ENCODE assay signal across 22 mouse cellular contexts in genomic region chr13:55391626-55392029, GRCm38 (mm10). TPM values are rescaled to one million over a fixed set of nuclear protein-coding genes. Genes with fewer than 3 reads are reported as not detected.
DNase-seq lines count a peak whose midpoint lies in the region; ATAC-seq and TF ChIP-seq lines count a peak whose summit lies in the region.
"Had no signal": no experiment of that assay in that cellular context is flagged by ENCODE, and none has a peak within 500 bp of the region (broad histone marks: within the 10 kb centered on the region; RNA-seq: fewer than 3 reads in every experiment).

No protein-coding gene starts in this region.

- TF ChIP-seq CTCF in small intestine, adult 2 months (IDR thresholded peaks at IDR 0.05; ENCODE audit: extremely low read depth, insufficient read length, insufficient replicate concordance, low read depth, low read length), result no peak

- ATAC-seq in kidney, embryonic 16.5 days (ENCODE audit: low FRiP score, low TSS enrichment), result peak; percentile 90
- peak; percentile 36; the same call in 1 of the 2 replicates for ATAC-seq in liver, embryonic 12.5 days
- ATAC-seq in erythroblast, adult 5-6 weeks (replicated peaks; ENCODE audit: low FRiP score, poor library complexity, severe bottlenecking), result no peak
- ATAC-seq in midbrain, embryonic 13.5 days, result no peak
- ATAC-seq: midbrain, embryonic 15.5 days had no signal

- peak overlapping the region; percentile 73; the same call in 1 of the 2 replicates for H3K27ac ChIP-seq in kidney, embryonic 16.5 days (ENCODE audit: low read length)
- H3K27ac ChIP-seq in liver, embryonic 12.5 days, result peak overlapping the region; percentile 38; the same call in 1 of the 2 replicates
- H3K27ac ChIP-seq in small intestine, adult 2 months (ENCODE audit: insufficient read depth, low read depth, low read length), result peak overlapping the region; percentile 96
- H3K27ac ChIP-seq in midbrain, embryonic 13.5 days, result no peak overlapping the region
- H3K27ac ChIP-seq in midbrain, embryonic 10.5 days (replicated peaks), result no peak overlapping the region
- H3K27ac ChIP-seq: embryonic facial prominence, embryonic 13.5 days; hindbrain, embryonic 14.5 days; macrophage; midbrain, embryonic 15.5 days had no signal

- H3K9ac ChIP-seq in kidney, embryonic 16.5 days (replicated peaks; ENCODE audit: low read length), result no peak overlapping the region
- H3K9ac ChIP-seq in liver, embryonic 12.5 days, result no peak overlapping the region
- H3K9ac ChIP-seq in midbrain, embryonic 13.5 days (replicated peaks), result no peak overlapping the region
- H3K9ac ChIP-seq: embryonic facial prominence, embryonic 13.5 days; hindbrain, embryonic 14.5 days; lung, embryonic 14.5 days; midbrain, embryonic 15.5 days had no signal

- no peak for TF ChIP-seq POLR2A in small intestine, adult 2 months (IDR thresholded peaks at IDR 0.05; ENCODE audit: low read depth, low read length)

- no peaks in the 10 kb centered on the region for H3K9me3 ChIP-seq in kidney, embryonic 16.5 days (ENCODE audit: low read length)
- H3K9me3 ChIP-seq in liver, embryonic 12.5 days (replicated peaks), result no peaks in the 10 kb centered on the region
- no peaks in the 10 kb centered on the region for H3K9me3 ChIP-seq in midbrain, embryonic 13.5 days
- H3K9me3 ChIP-seq in midbrain, embryonic 10.5 days (replicated peaks), result no peaks in the 10 kb centered on the region
- H3K9me3 ChIP-seq: embryonic facial prominence, embryonic 13.5 days; midbrain, embryonic 15.5 days had no signal

- no peaks in the 10 kb centered on the region for H3K27me3 ChIP-seq in kidney, embryonic 16.5 days (ENCODE audit: insufficient read depth, low read length)
- peaks cover 28% of the 10 kb centered on the region for H3K27me3 ChIP-seq in liver, embryonic 12.5 days (replicated peaks)
- H3K27me3 ChIP-seq in small intestine, adult 2 months (ENCODE audit: control insufficient read depth, insufficient read depth, low read length), result no peaks in the 10 kb centered on the region
- no peaks in the 10 kb centered on the region for H3K27me3 ChIP-seq in midbrain, embryonic 13.5 days
- H3K27me3 ChIP-seq in midbrain, embryonic 10.5 days (ENCODE audit: low read depth, poor library complexity, severe bottlenecking), result no peaks in the 10 kb centered on the region
- H3K27me3 ChIP-seq: embryonic facial prominence, embryonic 13.5 days; midbrain, embryonic 15.5 days had no signal

- WGBS in kidney, embryonic 16.5 days, result 78% methylated on average over 1 of the region's 1 CpGs
- WGBS in liver, embryonic 12.5 days (ENCODE audit: insufficient replicate concordance), result 56% methylated on average over 1 of the region's 1 CpGs
- WGBS in small intestine, adult 2 months, result 25% methylated on average over 1 of the region's 1 CpGs
- WGBS in midbrain, embryonic 13.5 days, result 92% methylated on average over 1 of the region's 1 CpGs
- 80% methylated on average over 1 of the region's 1 CpGs for WGBS in midbrain, embryonic 10.5 days

- no peaks in the 10 kb centered on the region for H3K4me1 ChIP-seq in kidney, embryonic 16.5 days (ENCODE audit: insufficient read depth, low read length)
- H3K4me1 ChIP-seq in liver, embryonic 12.5 days, result no peaks in the 10 kb centered on the region
- peaks cover 17% of the 10 kb centered on the region for H3K4me1 ChIP-seq in small intestine, adult 2 months (ENCODE audit: control insufficient read depth, insufficient read depth, insufficient read length, low read length)
- no peaks in the 10 kb centered on the region for H3K4me1 ChIP-seq in midbrain, embryonic 13.5 days (replicated peaks)
- H3K4me1 ChIP-seq in midbrain, embryonic 10.5 days, result no peaks in the 10 kb centered on the region
- H3K4me1 ChIP-seq: embryonic facial prominence, embryonic 13.5 days; midbrain, embryonic 15.5 days had no signal

- H3K36me3 ChIP-seq in kidney, embryonic 16.5 days (ENCODE audit: insufficient read depth, low read length), result no peaks in the 10 kb centered on the region
- H3K36me3 ChIP-seq in liver, embryonic 12.5 days, result no peaks in the 10 kb centered on the region
- no peaks in the 10 kb centered on the region for H3K36me3 ChIP-seq in small intestine, adult 2 months (ENCODE audit: control insufficient read depth, insufficient read depth, low read length)
- no peaks in the 10 kb centered on the region for H3K36me3 ChIP-seq in midbrain, embryonic 13.5 days
- no peaks in the 10 kb centered on the region for H3K36me3 ChIP-seq in midbrain, embryonic 10.5 days
- H3K36me3 ChIP-seq: embryonic facial prominence, embryonic 13.5 days; midbrain, embryonic 15.5 days had no signal

- H3K4me2 ChIP-seq in kidney, embryonic 16.5 days (replicated peaks; ENCODE audit: low read depth, low read length), result no peak overlapping the region
- no peak overlapping the region for H3K4me2 ChIP-seq in liver, embryonic 12.5 days
- no peak overlapping the region for H3K4me2 ChIP-seq in midbrain, embryonic 13.5 days (replicated peaks)
- H3K4me2 ChIP-seq: embryonic facial prominence, embryonic 13.5 days; hindbrain, embryonic 14.5 days; lung, embryonic 14.5 days; midbrain, embryonic 15.5 days had no signal

- H3K4me3 ChIP-seq in kidney, embryonic 16.5 days (ENCODE audit: low read length), result no peak overlapping the region
- no peak overlapping the region for H3K4me3 ChIP-seq in liver, embryonic 12.5 days
- H3K4me3 ChIP-seq in small intestine, adult 2 months (ENCODE audit: low read depth, low read length), result no peak overlapping the region
- H3K4me3 ChIP-seq in midbrain, embryonic 13.5 days (replicated peaks), result no peak overlapping the region
- no peak overlapping the region for H3K4me3 ChIP-seq in midbrain, embryonic 10.5 days
- H3K4me3 ChIP-seq: embryonic facial prominence, embryonic 13.5 days; midbrain, embryonic 15.5 days had no signal

- peak; percentile 91 for DNase-seq in kidney, adult 11 months
- no peak for DNase-seq in midbrain, embryonic 10.5 days (ENCODE audit: low spot score)
- DNase-seq: adrenal gland, postnatal 36 days; cerebellum, adult 9-10 months; gastrocnemius, postnatal 14 days; heart, postnatal 10 days; layer of hippocampus, postnatal 36 days; left cerebral cortex, postnatal 4 days; lung, embryonic 14.5 days; thymus, postnatal 25 days had no signal

RNA-seq across cellular contexts. Expression of gene Slc34a1, which starts 6.4 kb away (rescaled TPM):
- polyA plus RNA-seq in kidney, embryonic 16.5 days (2015; fragmentation: Nextera tagmentation; extraction: Ambion mirVana), result 366 and 385 TPM in 2 replicates
- not detected in 2 replicates for polyA plus RNA-seq in liver, embryonic 12.5 days (2016; fragmentation: Nextera tagmentation; extraction: Ambion mirVana)
- 0.05 and 0.60 TPM in 2 replicates for polyA plus RNA-seq in small intestine, adult 2 months (2012; rRNA removed)
- not detected in 2 replicates for total RNA-seq in erythroblast, adult 5-6 weeks (2015; ENCODE audit: low replicate concordance)
- total RNA-seq in erythroblast, adult 5-6 weeks (2017; ENCODE audit: low replicate concordance), result not detected in 2 replicates
- polyA plus RNA-seq in midbrain, embryonic 13.5 days (2015; fragmentation: Nextera tagmentation; extraction: Ambion mirVana), result not detected in 2 replicates
- polyA plus RNA-seq in midbrain, embryonic 10.5 days (2016; fragmentation: Nextera tagmentation; extraction: Ambion mirVana), result not detected in 2 replicates
- total RNA-seq: adrenal gland, postnatal 36 days; ES-E14; gastrocnemius, postnatal 14 days; heart, postnatal 10 days; layer of hippocampus, postnatal 36 days had no signal
- polyA plus RNA-seq: embryonic facial prominence, embryonic 13.5 days; hindbrain, embryonic 14.5 days; lung, embryonic 14.5 days; macrophage; midbrain, embryonic 15.5 days had no signal

RNA-seq across cellular contexts. Expression of gene Rgs14, which starts 22.1 kb away (rescaled TPM):
- polyA plus RNA-seq in kidney, embryonic 16.5 days (2015; fragmentation: Nextera tagmentation; extraction: Ambion mirVana), result 1.1 and 1.3 TPM in 2 replicates
- polyA plus RNA-seq in liver, embryonic 12.5 days (2016; fragmentation: Nextera tagmentation; extraction: Ambion mirVana), result 1.9 and 2.5 TPM in 2 replicates
- 5.9 and 14.6 TPM in 2 replicates for polyA plus RNA-seq in small intestine, adult 2 months (2012; rRNA removed)
- 9.0 and 14.2 TPM in 2 replicates for total RNA-seq in erythroblast, adult 5-6 weeks (2015; ENCODE audit: low replicate concordance)
- total RNA-seq in erythroblast, adult 5-6 weeks (2017; ENCODE audit: low replicate concordance), result 7.8 and 7.9 TPM in 2 replicates
- 0.14 and 0.39 TPM in 2 replicates for polyA plus RNA-seq in midbrain, embryonic 13.5 days (2015; fragmentation: Nextera tagmentation; extraction: Ambion mirVana)
- polyA plus RNA-seq in midbrain, embryonic 10.5 days (2016; fragmentation: Nextera tagmentation; extraction: Ambion mirVana), result 0.41 and 0.52 TPM in 2 replicates

RNA-seq across cellular contexts. Expression of gene Pfn3, which starts 23.4 kb away (rescaled TPM):
- 0.46 TPM in 1 of 2 replicates, not detected in the other for polyA plus RNA-seq in kidney, embryonic 16.5 days (2015; fragmentation: Nextera tagmentation; extraction: Ambion mirVana)
- polyA plus RNA-seq in liver, embryonic 12.5 days (2016; fragmentation: Nextera tagmentation; extraction: Ambion mirVana), result not detected in 2 replicates
- not detected in 2 replicates for polyA plus RNA-seq in small intestine, adult 2 months (2012; rRNA removed)
- total RNA-seq in erythroblast, adult 5-6 weeks (2015; ENCODE audit: low replicate concordance), result not detected in 2 replicates
- total RNA-seq in erythroblast, adult 5-6 weeks (2017; ENCODE audit: low replicate concordance), result not detected in 2 replicates
- not detected in 2 replicates for polyA plus RNA-seq in midbrain, embryonic 13.5 days (2015; fragmentation: Nextera tagmentation; extraction: Ambion mirVana)
- polyA plus RNA-seq in midbrain, embryonic 10.5 days (2016; fragmentation: Nextera tagmentation; extraction: Ambion mirVana), result not detected in 2 replicates
- total RNA-seq: adrenal gland, postnatal 36 days; ES-E14; gastrocnemius, postnatal 14 days; heart, postnatal 10 days; layer of hippocampus, postnatal 36 days had no signal
- polyA plus RNA-seq: embryonic facial prominence, embryonic 13.5 days; lung, embryonic 14.5 days; macrophage; spleen, adult 2 months; stomach, embryonic 16.5 days had no signal

RNA-seq across cellular contexts. Expression of gene Lman2, which starts 29.0 kb away (rescaled TPM):
- polyA plus RNA-seq in kidney, embryonic 16.5 days (2015; fragmentation: Nextera tagmentation; extraction: Ambion mirVana), result 127 and 131 TPM in 2 replicates
- polyA plus RNA-seq in liver, embryonic 12.5 days (2016; fragmentation: Nextera tagmentation; extraction: Ambion mirVana), result 85.4 and 87.9 TPM in 2 replicates
- polyA plus RNA-seq in small intestine, adult 2 months (2012; rRNA removed), result 63.0 and 107 TPM in 2 replicates
- total RNA-seq in erythroblast, adult 5-6 weeks (2015; ENCODE audit: low replicate concordance), result 19.6 and 20.2 TPM in 2 replicates
- 31.8 and 33.4 TPM in 2 replicates for total RNA-seq in erythroblast, adult 5-6 weeks (2017; ENCODE audit: low replicate concordance)
- 61.6 and 62.6 TPM in 2 replicates for polyA plus RNA-seq in midbrain, embryonic 13.5 days (2015; fragmentation: Nextera tagmentation; extraction: Ambion mirVana)
- 105 and 107 TPM in 2 replicates for polyA plus RNA-seq in midbrain, embryonic 10.5 days (2016; fragmentation: Nextera tagmentation; extraction: Ambion mirVana)

RNA-seq across cellular contexts. Expression of gene F12, which starts 35.0 kb away (rescaled TPM):
- 0.28 and 0.79 TPM in 2 replicates for polyA plus RNA-seq in kidney, embryonic 16.5 days (2015; fragmentation: Nextera tagmentation; extraction: Ambion mirVana)
- 55.9 and 57.0 TPM in 2 replicates for polyA plus RNA-seq in liver, embryonic 12.5 days (2016; fragmentation: Nextera tagmentation; extraction: Ambion mirVana)
- 0.41 and 0.60 TPM in 2 replicates for polyA plus RNA-seq in small intestine, adult 2 months (2012; rRNA removed)
- total RNA-seq in erythroblast, adult 5-6 weeks (2015; ENCODE audit: low replicate concordance), result not detected in 2 replicates
- not detected in 2 replicates for total RNA-seq in erythroblast, adult 5-6 weeks (2017; ENCODE audit: low replicate concordance)
- not detected in 2 replicates for polyA plus RNA-seq in midbrain, embryonic 13.5 days (2015; fragmentation: Nextera tagmentation; extraction: Ambion mirVana)
- polyA plus RNA-seq in midbrain, embryonic 10.5 days (2016; fragmentation: Nextera tagmentation; extraction: Ambion mirVana), result 0.14 TPM in 1 of 2 replicates, not detected in the other
- total RNA-seq: ES-E14; gastrocnemius, postnatal 14 days; heart, postnatal 10 days had no signal
- polyA plus RNA-seq: lung, embryonic 14.5 days; macrophage had no signal

Comparison
In these comparisons a context has a peak if more than half of its experiments do, and no peak if none do; other contexts are left out.
1. ATAC-seq: peak in kidney, embryonic 16.5 days (single experiment) and liver, embryonic 12.5 days (single experiment); none in erythroblast, adult 5-6 weeks (single experiment) and midbrain, embryonic 13.5 days (single experiment).
2. H3K27ac ChIP-seq: peak in kidney, embryonic 16.5 days (single experiment), liver, embryonic 12.5 days (single experiment) and small intestine, adult 2 months (single experiment); none in midbrain, embryonic 13.5 days (single experiment) and midbrain, embryonic 10.5 days (single experiment).
3. RNA of gene Slc34a1, which starts 6.4 kb away (polyA plus RNA-seq): 366 to 385 TPM in kidney, embryonic 16.5 days; 0.05 to 0.60 TPM in small intestine, adult 2 months, not detected in midbrain, embryonic 13.5 days, not detected in liver, embryonic 12.5 days and not detected in midbrain, embryonic 10.5 days; every median in the first group is over 100 times any median in the second.